Mouse (Mus musculus) erythroblast, embryonic 14.5 days (primary cell): ENCODE data around the gene Cyp39a1.

Experiments
- GATA1 ChIP-seq: IDR thresholded peaks from 2 replicates; pipeline ENCODE4 v1.6.1; 2012; ENCODE audit warnings: low read length, inconsistent platforms, mixed read lengths
- TAL1 ChIP-seq: IDR thresholded peaks from 3 replicates; pipeline ENCODE4 v1.6.1; 2012; ENCODE audit warnings: low read length, inconsistent platforms, mixed read lengths

DNA sequence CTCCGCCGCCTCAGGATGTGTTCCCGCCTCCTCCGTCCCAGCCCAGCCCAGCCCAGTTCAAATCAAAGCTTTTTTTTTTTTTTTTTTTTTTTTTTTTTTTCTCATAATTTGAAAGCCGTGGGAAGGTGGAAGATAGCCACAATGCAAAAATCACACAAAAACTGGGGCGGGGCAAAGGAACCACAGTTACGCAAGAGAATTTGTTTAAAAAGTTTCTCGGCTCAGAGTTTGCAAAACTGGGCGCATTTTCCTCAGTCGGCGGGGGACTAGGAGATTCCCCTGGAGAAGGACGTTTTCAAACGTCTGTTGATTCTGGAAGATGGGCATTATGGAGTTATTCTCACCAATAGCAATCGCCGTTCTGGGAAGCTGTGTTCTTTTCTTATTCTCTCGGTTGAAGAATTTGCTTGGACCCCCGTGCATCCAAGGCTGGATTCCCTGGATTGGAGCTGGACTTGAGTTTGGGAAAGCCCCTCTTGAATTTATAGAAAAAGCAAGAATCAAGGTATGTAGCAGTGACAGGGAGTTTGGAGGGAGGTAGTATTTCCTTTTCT lies at the start of gene Cyp39a1:
- TF ChIP-seq TAL1 (no peak), GATA1 (no peak)
